In the genomic region with DNA sequence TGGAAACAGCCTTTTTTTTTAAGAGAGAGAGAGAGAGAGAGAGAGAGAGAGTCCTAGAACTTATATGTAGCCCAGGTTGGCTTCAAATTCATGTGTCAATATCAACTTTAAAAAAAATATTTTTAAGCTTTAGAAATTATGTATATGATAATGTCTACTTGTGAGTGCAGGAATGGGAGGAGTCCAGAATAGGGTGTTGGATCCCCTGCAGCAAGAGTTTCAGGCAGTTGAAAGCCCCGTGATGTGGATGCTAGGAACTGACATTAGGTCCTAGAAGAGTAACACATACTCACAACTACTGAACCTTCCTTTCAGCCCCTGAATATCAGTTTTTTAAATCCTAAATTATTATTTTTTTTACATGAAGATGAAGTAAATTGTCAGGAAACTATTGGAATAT, we compare ENCODE assay signal across 10 mouse cellular contexts. TPM values are rescaled to one million over a fixed set of nuclear protein-coding genes. Genes with fewer than 3 reads are reported as not detected.
DNase-seq lines count a peak whose midpoint lies in the region; ATAC-seq and TF ChIP-seq lines count a peak whose summit lies in the region.
"Had no signal": no experiment of that assay in that cellular context is flagged by ENCODE, and none has a peak within 500 bp of the region (broad histone marks: within the 10 kb centered on the region; RNA-seq: fewer than 3 reads in every experiment).

No protein-coding gene starts in this region.

- H3K36me3 ChIP-seq in kidney, postnatal 0 days (ENCODE audit: insufficient read depth, low read length): 0 out of 2 replicates have a peak, but pooled peaks cover 3% of the 10 kb centered on the region
- H3K36me3 ChIP-seq in forebrain, embryonic 12.5 days (replicated peaks): peaks cover 14% of the 10 kb centered on the region
- H3K36me3 ChIP-seq in intestine, embryonic 16.5 days (ENCODE audit: control insufficient read depth, insufficient read depth, low read length): peaks cover 5% of the 10 kb centered on the region; the same call in 1 of the 2 replicates
- H3K36me3 ChIP-seq in midbrain, postnatal 0 days (ENCODE audit: insufficient read depth, low read length): no peaks in the 10 kb centered on the region

- no peak for ATAC-seq in kidney, postnatal 0 days (replicated peaks; ENCODE audit: low FRiP score, low read depth)
- no peak for ATAC-seq in forebrain, embryonic 12.5 days (ENCODE audit: low FRiP score)
- no peak for ATAC-seq in intestine, embryonic 16.5 days
- ATAC-seq in midbrain, postnatal 0 days (ENCODE audit: low FRiP score): no peak
- ATAC-seq: Patski had no signal

- no peak for DNase-seq in kidney, postnatal 0 days (ENCODE audit: low spot score)
- no peak for DNase-seq in kidney, postnatal 25 days
- no peak for DNase-seq in midbrain, postnatal 0 days (ENCODE audit: low spot score)
- DNase-seq in natural killer cell, adult 2 months (ENCODE audit: low spot score in 2 of 2): no peak
- no peak for DNase-seq in cerebellum, postnatal 10 days

- 51% methylated on average over 1 of the region's 1 CpGs for WGBS in kidney, postnatal 0 days
- 59% methylated on average over 1 of the region's 1 CpGs for WGBS in forebrain, embryonic 12.5 days
- 64% methylated on average over 1 of the region's 1 CpGs for WGBS in intestine, embryonic 16.5 days
- WGBS in midbrain, postnatal 0 days: 50% methylated on average over 1 of the region's 1 CpGs

- no peak overlapping the region for H3K9ac ChIP-seq in kidney, postnatal 0 days (ENCODE audit: low read depth, low read length)
- H3K9ac ChIP-seq in forebrain, embryonic 12.5 days: no peak overlapping the region
- no peak overlapping the region for H3K9ac ChIP-seq in intestine, embryonic 16.5 days (ENCODE audit: low read depth, low read length)
- no peak overlapping the region for H3K9ac ChIP-seq in midbrain, postnatal 0 days (replicated peaks; ENCODE audit: low read length, poor library complexity, severe bottlenecking)

- no peak overlapping the region for H3K27ac ChIP-seq in kidney, postnatal 0 days
- H3K27ac ChIP-seq in forebrain, embryonic 12.5 days: no peak overlapping the region
- H3K27ac ChIP-seq in intestine, embryonic 16.5 days (ENCODE audit: low read length): no peak overlapping the region
- no peak overlapping the region for H3K27ac ChIP-seq in midbrain, postnatal 0 days (ENCODE audit: low read depth, low read length)

- H3K4me1 ChIP-seq in kidney, postnatal 0 days (replicated peaks; ENCODE audit: insufficient read depth, low read length): no peaks in the 10 kb centered on the region
- peaks cover 9% of the 10 kb centered on the region for H3K4me1 ChIP-seq in forebrain, embryonic 12.5 days
- no peaks in the 10 kb centered on the region for H3K4me1 ChIP-seq in intestine, embryonic 16.5 days (ENCODE audit: control insufficient read depth, insufficient read depth, low read length)
- no peaks in the 10 kb centered on the region for H3K4me1 ChIP-seq in midbrain, postnatal 0 days (ENCODE audit: insufficient read depth, low read length)

- H3K27me3 ChIP-seq in kidney, postnatal 0 days (ENCODE audit: insufficient read depth, low read length): no peaks in the 10 kb centered on the region
- no peaks in the 10 kb centered on the region for H3K27me3 ChIP-seq in forebrain, embryonic 12.5 days
- no peaks in the 10 kb centered on the region for H3K27me3 ChIP-seq in intestine, embryonic 16.5 days (replicated peaks; ENCODE audit: control insufficient read depth, insufficient read depth, low read length)
- H3K27me3 ChIP-seq in midbrain, postnatal 0 days (ENCODE audit: insufficient read depth, low read length): no peaks in the 10 kb centered on the region
- H3K27me3 ChIP-seq: Patski had no signal

- no peak for TF ChIP-seq CTCF in kidney, postnatal 0 days (IDR thresholded peaks at IDR 0.05; ENCODE audit: low read depth)
- TF ChIP-seq CTCF in midbrain, postnatal 0 days (IDR thresholded peaks at IDR 0.05): no peak

- peak overlapping the region; percentile 57 for H3K4me2 ChIP-seq in kidney, postnatal 0 days (ENCODE audit: low read length)
- H3K4me2 ChIP-seq in forebrain, embryonic 12.5 days: peak overlapping the region; percentile 59; the same call in 1 of the 2 replicates
- H3K4me2 ChIP-seq in intestine, embryonic 16.5 days (ENCODE audit: low read depth, low read length): 0 out of 2 replicates have a peak overlapping the region, but pooled peaks have one; percentile 25
- peak overlapping the region; percentile 53 for H3K4me2 ChIP-seq in midbrain, postnatal 0 days (ENCODE audit: low read depth, low read length, poor library complexity, severe bottlenecking)

- H3K4me3 ChIP-seq in kidney, postnatal 0 days (replicated peaks; ENCODE audit: low read depth, low read length): 0 out of 2 replicates have a peak overlapping the region, but pooled peaks have one; percentile 88
- H3K4me3 ChIP-seq in forebrain, embryonic 12.5 days (replicated peaks): peak overlapping the region; percentile 87
- no peak overlapping the region for H3K4me3 ChIP-seq in intestine, embryonic 16.5 days (ENCODE audit: low read length)
- peak overlapping the region; percentile 85 for H3K4me3 ChIP-seq in midbrain, postnatal 0 days (ENCODE audit: low read depth, low read length)

- no peaks in the 10 kb centered on the region for H3K9me3 ChIP-seq in kidney, postnatal 0 days (replicated peaks; ENCODE audit: low read length)
- no peaks in the 10 kb centered on the region for H3K9me3 ChIP-seq in forebrain, embryonic 12.5 days
- H3K9me3 ChIP-seq in intestine, embryonic 16.5 days (ENCODE audit: control insufficient read depth, low read length): no peaks in the 10 kb centered on the region
- H3K9me3 ChIP-seq in midbrain, postnatal 0 days (ENCODE audit: low read length): no peaks in the 10 kb centered on the region

RNA-seq across cellular contexts. Expression of gene Arnt, which starts 1.4 kb away (rescaled TPM):
- 21.6 and 26.7 TPM in 2 replicates for polyA plus RNA-seq in kidney, postnatal 0 days (2015; fragmentation: Nextera tagmentation; extraction: Ambion mirVana)
- polyA plus RNA-seq in forebrain, embryonic 12.5 days (2016; fragmentation: Nextera tagmentation; extraction: Ambion mirVana): 31.2 and 32.6 TPM in 2 replicates
- polyA plus RNA-seq in intestine, embryonic 16.5 days (2015; fragmentation: Nextera tagmentation; extraction: Ambion mirVana): 30.8 and 31.9 TPM in 2 replicates
- total RNA-seq in midbrain, postnatal 0 days (2014; rRNA removed): 12.4 and 25.7 TPM in 2 replicates
- polyA plus RNA-seq in midbrain, postnatal 0 days (2015; fragmentation: Nextera tagmentation; extraction: Ambion mirVana): 6.9 and 8.7 TPM in 2 replicates

RNA-seq across cellular contexts. Expression of gene 4930558C23Rik, which starts 32.9 kb away (rescaled TPM):
- polyA plus RNA-seq in kidney, postnatal 0 days (2015; fragmentation: Nextera tagmentation; extraction: Ambion mirVana): 0.22 and 0.26 TPM in 2 replicates
- not detected in 2 replicates for polyA plus RNA-seq in forebrain, embryonic 12.5 days (2016; fragmentation: Nextera tagmentation; extraction: Ambion mirVana)
- not detected in 2 replicates for polyA plus RNA-seq in intestine, embryonic 16.5 days (2015; fragmentation: Nextera tagmentation; extraction: Ambion mirVana)
- not detected in 2 replicates for total RNA-seq in midbrain, postnatal 0 days (2014; rRNA removed)
- not detected in 2 replicates for polyA plus RNA-seq in midbrain, postnatal 0 days (2015; fragmentation: Nextera tagmentation; extraction: Ambion mirVana)
- total RNA-seq: common myeloid progenitor, adult 5-6 weeks; megakaryocyte-erythroid progenitor cell, adult 5-6 weeks had no signal
- polyA plus RNA-seq: Patski had no signal
